In the genomic region with DNA sequence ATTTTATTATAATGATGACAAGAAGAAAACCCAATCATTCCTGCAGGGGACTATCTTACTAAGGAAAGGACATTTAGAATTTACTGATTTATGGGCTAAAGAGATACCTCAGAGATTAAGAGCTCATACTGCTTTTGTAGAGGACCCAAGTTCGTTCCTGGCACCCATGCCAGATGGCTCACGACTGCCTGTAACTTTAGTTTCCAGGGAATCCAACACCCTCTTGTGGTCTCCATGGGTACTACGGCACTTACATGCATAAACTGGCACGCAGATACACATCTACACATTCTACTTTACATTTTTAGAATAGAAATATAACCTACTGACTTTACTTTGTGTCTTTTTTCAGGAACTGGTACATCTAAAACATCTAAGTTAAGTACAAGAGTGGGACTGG, we compare ENCODE assay signal across 12 mouse cellular contexts. TPM values are rescaled to one million over a fixed set of nuclear protein-coding genes. Genes with fewer than 3 reads are reported as not detected.
DNase-seq lines count a peak whose midpoint lies in the region; ATAC-seq and TF ChIP-seq lines count a peak whose summit lies in the region.
"Had no signal": no experiment of that assay in that cellular context is flagged by ENCODE, and none has a peak within 500 bp of the region (broad histone marks: within the 10 kb centered on the region; RNA-seq: fewer than 3 reads in every experiment).

No protein-coding gene starts in this region.

- H3K4me1 ChIP-seq in kidney, postnatal 0 days (replicated peaks; ENCODE audit: insufficient read depth, low read length) = no peaks in the 10 kb centered on the region
- H3K4me1 ChIP-seq in testis, adult 2 months (ENCODE audit: control insufficient read depth, insufficient read depth, low read length) = no peaks in the 10 kb centered on the region
- H3K4me1 ChIP-seq: embryonic facial prominence, embryonic 12.5 days; forebrain, embryonic 15.5 days had no signal

- peak; percentile 46; the same call in 1 of the 2 replicates for TF ChIP-seq CTCF in kidney, postnatal 0 days (IDR thresholded peaks at IDR 0.05; ENCODE audit: low read depth)
- peak; percentile 10; the same call in 1 of the 2 replicates for TF ChIP-seq CTCF in testis, adult 2 months (IDR thresholded peaks at IDR 0.05; ENCODE audit: control insufficient read depth, insufficient read depth, insufficient replicate concordance, low read depth, low read length)

- H3K36me3 ChIP-seq in kidney, postnatal 0 days (ENCODE audit: insufficient read depth, low read length) = 0 out of 2 replicates have a peak, but pooled peaks cover 3% of the 10 kb centered on the region
- H3K36me3 ChIP-seq in testis, adult 2 months (ENCODE audit: control insufficient read depth, insufficient read depth, low read length) = no peaks in the 10 kb centered on the region

- ATAC-seq in kidney, postnatal 0 days (replicated peaks; ENCODE audit: low FRiP score, low read depth) = no peak
- no peak for ATAC-seq in megakaryocyte-erythroid progenitor cell, adult 5-6 weeks (replicated peaks; ENCODE audit: low FRiP score, low TSS enrichment, poor library complexity, severe bottlenecking)
- ATAC-seq: forebrain, embryonic 15.5 days had no signal

- H3K4me3 ChIP-seq in kidney, postnatal 0 days (replicated peaks; ENCODE audit: low read depth, low read length) = no peak overlapping the region
- H3K4me3 ChIP-seq in testis, adult 2 months (ENCODE audit: control insufficient read depth, low read depth, low read length) = no peak overlapping the region
- H3K4me3 ChIP-seq: embryonic facial prominence, embryonic 12.5 days; forebrain, embryonic 15.5 days had no signal

- peak overlapping the region; percentile 7 for H3K27ac ChIP-seq in kidney, postnatal 0 days
- no peak overlapping the region for H3K27ac ChIP-seq in testis, adult 2 months (ENCODE audit: control insufficient read depth, insufficient read depth, low read depth, low read length)
- H3K27ac ChIP-seq: embryonic facial prominence, embryonic 12.5 days; forebrain, embryonic 15.5 days had no signal

- no peaks in the 10 kb centered on the region for H3K27me3 ChIP-seq in kidney, postnatal 0 days (ENCODE audit: insufficient read depth, low read length)
- no peaks in the 10 kb centered on the region for H3K27me3 ChIP-seq in testis, adult 2 months (ENCODE audit: control insufficient read depth, insufficient read depth, low read length)
- H3K27me3 ChIP-seq: embryonic facial prominence, embryonic 12.5 days; forebrain, embryonic 15.5 days had no signal

- H3K9me3 ChIP-seq in kidney, postnatal 0 days (replicated peaks; ENCODE audit: low read length) = no peaks in the 10 kb centered on the region
- H3K9me3 ChIP-seq: embryonic facial prominence, embryonic 12.5 days; forebrain, embryonic 15.5 days had no signal

- no peak overlapping the region for H3K4me2 ChIP-seq in kidney, postnatal 0 days (ENCODE audit: low read length)
- H3K4me2 ChIP-seq: embryonic facial prominence, embryonic 12.5 days; forebrain, embryonic 15.5 days had no signal

- WGBS in kidney, postnatal 0 days = 91% methylated on average over 4 of the region's 4 CpGs

- DNase-seq in heart, adult 11 months = peak; percentile 72
- no peak for DNase-seq in heart, adult 8-10 months (ENCODE audit: low spot score)
- DNase-seq in kidney, postnatal 0 days (ENCODE audit: low spot score) = no peak
- DNase-seq in kidney, adult 11 months = no peak
- no peak for DNase-seq in testis, postnatal 14 days (ENCODE audit: low spot score)
- no peak for DNase-seq in MN1 (ENCODE audit: low spot score)
- DNase-seq: cerebellum, adult 9-11 months had no signal

- TF ChIP-seq POLR2A in testis, adult 2 months (IDR thresholded peaks at IDR 0.05; ENCODE audit: control insufficient read depth, low read depth, low read length) = no peak

- H3K9ac ChIP-seq in kidney, postnatal 0 days (ENCODE audit: low read depth, low read length) = no peak overlapping the region
- H3K9ac ChIP-seq: embryonic facial prominence, embryonic 12.5 days; forebrain, embryonic 15.5 days had no signal

RNA-seq across cellular contexts. Expression of a gene that starts 37.2 kb away (rescaled TPM):
- total RNA-seq in heart, adult 8-10 months (2022) = 100 to 1,000 TPM; 205 to 238 (median 230) TPM
- polyA plus RNA-seq in kidney, postnatal 0 days (2015; fragmentation: Nextera tagmentation; extraction: Ambion mirVana) = 216 and 226 TPM in 2 replicates
- polyA plus RNA-seq in testis, adult 2 months (2012; rRNA removed) = 6.4 and 6.6 TPM in 2 replicates
- not detected in 2 replicates for total RNA-seq in megakaryocyte-erythroid progenitor cell, adult 5-6 weeks (2014; fragmentation: Nextera tagmentation)
- not detected in 2 replicates for total RNA-seq in megakaryocyte-erythroid progenitor cell, adult 5-6 weeks (2017)
- total RNA-seq: granulocyte monocyte progenitor cell, adult 5-6 weeks had no signal

Comparison
In these comparisons a context has a peak if more than half of its experiments do, and no peak if none do; other contexts are left out.
1. RNA of a gene that starts 37.2 kb away (total RNA-seq): 205 to 238 TPM in heart, adult 8-10 months; not detected in megakaryocyte-erythroid progenitor cell, adult 5-6 weeks; every median in the first group is over 100 times any median in the second.